Mouse (Mus musculus) E14TG2a.4 (cell line): ENCODE measurements around the gene Rpl10-ps3.

Experiments
- CTCF ChIP-seq: conservative IDR thresholded peaks from 2 replicates; pipeline ENCODE4 v1.5.1; 2014; ENCODE audit warnings: low read length
- NANOG ChIP-seq: IDR thresholded peaks from 2 replicates; pipeline ENCODE4 v1.6.1; 2014; ENCODE audit warnings: borderline replicate concordance, low read length, mixed read lengths

DNA sequence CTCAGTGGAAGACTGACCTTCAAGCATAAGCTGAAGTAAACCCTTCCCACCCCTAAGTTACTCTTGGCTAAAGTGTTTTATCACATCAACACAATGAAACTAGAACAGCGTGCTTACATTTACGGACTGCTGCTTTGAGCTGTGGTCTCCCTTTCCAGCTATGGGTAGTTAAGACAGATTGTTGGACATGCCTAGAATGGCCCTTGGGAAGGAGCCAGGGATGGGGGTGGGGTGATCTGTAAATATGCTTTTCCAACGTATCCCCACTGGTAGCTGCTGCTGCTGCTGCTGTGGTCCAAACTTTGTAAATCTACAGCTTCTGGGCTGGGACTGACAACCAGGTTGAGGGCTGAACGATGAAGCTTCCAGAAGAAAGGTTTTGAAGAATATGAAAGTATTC, 40.8 kb downstream of the Rpl10-ps3 start:
- no peak for TF ChIP-seq CTCF
- no peak for TF ChIP-seq NANOG
